Mouse (Mus musculus) lung, postnatal 0 days (tissue): ENCODE measurements around the gene Defb43.

Source experiments
- CTCF ChIP-seq: IDR thresholded peaks from 2 replicates; pipeline ENCODE4 v1.5.1; 2016; ENCODE audit warnings: antibody characterized with exemption, mild to moderate bottlenecking
- EP300 ChIP-seq: IDR thresholded peaks from 2 replicates; pipeline ENCODE4 v1.6.1; 2016; ENCODE audit warnings: antibody characterized with exemption, mild to moderate bottlenecking, control low read depth

DNA sequence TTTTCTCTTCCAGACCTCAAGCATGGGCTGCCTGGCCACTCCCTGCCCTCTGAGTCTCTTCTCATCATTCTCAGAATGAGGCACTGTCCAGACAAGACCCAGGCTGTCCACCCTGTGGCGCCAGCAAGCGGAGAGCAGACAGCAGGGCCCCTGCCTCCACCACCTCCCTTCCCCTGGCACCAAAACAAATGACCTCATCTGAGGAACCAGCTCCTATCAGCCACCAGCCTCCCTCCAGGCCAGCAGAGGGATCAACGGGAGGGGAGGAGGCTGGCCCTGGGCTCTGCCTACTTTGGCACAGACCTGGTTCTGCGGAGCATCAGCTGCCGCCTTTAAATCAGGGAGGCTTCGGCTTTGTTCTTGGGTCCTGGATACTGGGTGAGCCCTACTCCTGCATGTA lies 43.2 kb downstream of the Defb43 start:
- TF ChIP-seq EP300 (no peak), CTCF (peak; percentile 63)
